Mouse (Mus musculus) stomach, postnatal 0 days (tissue): Measurements from ENCODE around the gene Gm45208. TPM values are rescaled to one million over a fixed set of nuclear protein-coding genes. Genes with fewer than 3 reads are reported as not detected.
"Not testable (repeated sequence)": the region's sequence is repeated elsewhere in the genome, so short reads cannot be mapped to it uniquely, and the experiment has no call there.

ENCODE experiments used
- ATAC-seq: fragments of 200-750 bp; cut with Nextera tagmentation; 2 replicates; pipeline ENCODE4 v1.8.0; 2017; ENCODE audit not compliant: low FRiP score, low TSS enrichment
- DNase-seq: peaks from one replicate; pipeline ENCODE4 v3.0.0-alpha.2; 2016; ENCODE audit warnings: low spot score
- H3K27ac ChIP-seq: fragments of 300-500 bp; sonication (generic); replicated peaks from 2 replicates; pipeline ENCODE4 v1.5.1; 2014; ENCODE audit warnings: mild to moderate bottlenecking, control low read depth
- H3K27me3 ChIP-seq: fragments of 300-500 bp; sonication (generic); 2 replicates; pipeline ENCODE4 v1.6.1; 2014; ENCODE audit warnings: low read length; ENCODE audit not compliant: control insufficient read depth, insufficient read depth
- H3K36me3 ChIP-seq: fragments of 300-500 bp; sonication (generic); 2 replicates; pipeline ENCODE4 v1.6.1; 2014; ENCODE audit warnings: low read length, mixed read lengths; ENCODE audit not compliant: control insufficient read depth, insufficient read depth
- H3K4me1 ChIP-seq: fragments of 300-500 bp; sonication (generic); replicated peaks from 2 replicates; pipeline ENCODE4 v1.6.1; 2014; ENCODE audit warnings: antibody characterized with exemption; ENCODE audit not compliant: control insufficient read depth, insufficient read depth
- H3K4me2 ChIP-seq: fragments of 300-500 bp; sonication (generic); replicated peaks from 2 replicates; pipeline ENCODE4 v1.6.1; 2014; ENCODE audit warnings: low read depth, mild to moderate bottlenecking, control low read depth, moderate library complexity
- H3K4me3 ChIP-seq: fragments of 300-500 bp; sonication (generic); 2 replicates; pipeline ENCODE4 v1.5.1; 2014; ENCODE audit warnings: low read depth, low read length, control low read depth
- H3K9ac ChIP-seq: fragments of 300-500 bp; sonication (generic); 2 replicates; pipeline ENCODE4 v1.6.1; 2014; ENCODE audit warnings: mild to moderate bottlenecking, low read length, control low read depth, mixed read lengths
- H3K9me3 ChIP-seq: fragments of 300-500 bp; sonication (generic); 2 replicates; pipeline ENCODE4 v1.6.1; 2016; ENCODE audit warnings: low read length; ENCODE audit not compliant: control insufficient read depth
- CTCF ChIP-seq: IDR thresholded peaks from 2 replicates; pipeline ENCODE4 v1.5.1; 2016; ENCODE audit warnings: antibody characterized with exemption, low read depth, mild to moderate bottlenecking, moderate library complexity
- EP300 ChIP-seq: optimal IDR thresholded peaks from 2 replicates; pipeline ENCODE3; 2016; ENCODE audit warnings: antibody characterized with exemption
- WGBS: fragments of 180-500 bp; shearing (Covaris S2); extraction: QIAGEN DNeasy Blood & Tissue Kit; methylation state at CpG from one replicate; pipeline ENCODE4 v1.1.7; 2014; 5-methylcytosine and 5-hydroxymethylcytosine counted together
- polyA plus RNA-seq: library from polyadenylated mRNA; unstranded; fragments of >200 nt; fragmentation: Nextera tagmentation; extraction: Ambion mirVana; gene quantifications from 2 replicates; pipeline ENCODE4 v1.2.1, GENCODE M21; 2015

Gm45208 gene
- polyA plus RNA-seq, 1 experiment from 2014 or later: not detected

GRCm38 (mm10) chrX:7743470-7743869 is 21.4 kb downstream of the Gm45208 start:
- Histone ChIP-seq H3K4me2 (no peak overlapping the region), H3K27me3 (no peaks in the 10 kb centered on the region), H3K36me3 (no peaks in the 10 kb centered on the region), H3K9me3 (no peaks in the 10 kb centered on the region), H3K4me1 (no peaks in the 10 kb centered on the region), H3K27ac (no peak overlapping the region), H3K4me3 (no peak overlapping the region), H3K9ac (no peak overlapping the region)
- TF ChIP-seq CTCF (peak; percentile 49), EP300 (no peak)
- no peak for ATAC-seq
- WGBS: 52% methylated on average over 5 of the region's 5 CpGs
- no peak for DNase-seq

- H3K4me1 ChIP-seq: no peaks in the 10 kb centered on the region
- no peaks in the 10 kb centered on the region for H3K36me3 ChIP-seq
- TF ChIP-seq CTCF (no peak), EP300 (no peak)
- no peak overlapping the region for H3K4me3 ChIP-seq
- H3K27ac ChIP-seq: no peak overlapping the region
- DNase-seq (no peak), ATAC-seq (no peak)
- 53% methylated on average over 1 of the region's 1 CpGs for WGBS
- no peak overlapping the region for H3K9ac ChIP-seq
- no peak overlapping the region for H3K4me2 ChIP-seq
- no peaks in the 10 kb centered on the region for H3K9me3 ChIP-seq
- no peaks in the 10 kb centered on the region for H3K27me3 ChIP-seq
Observed at GRCm38 (mm10) chrX:7744940-7745339, 22.9 kb downstream of the Gm45208 start.

GRCm38 (mm10) chrX:7745429-7745828 is 23.4 kb downstream of the Gm45208 start:
- no peak overlapping the region for H3K9ac ChIP-seq
- TF ChIP-seq CTCF: no peak
- TF ChIP-seq EP300: no peak
- no peak overlapping the region for H3K4me2 ChIP-seq
- no peak for ATAC-seq
- no peaks in the 10 kb centered on the region for H3K4me1 ChIP-seq
- 80% methylated on average over 8 of the region's 8 CpGs for WGBS
- no peaks in the 10 kb centered on the region for H3K9me3 ChIP-seq
- no peaks in the 10 kb centered on the region for H3K36me3 ChIP-seq
- no peak overlapping the region for H3K27ac ChIP-seq
- DNase-seq: no peak
- no peaks in the 10 kb centered on the region for H3K27me3 ChIP-seq
- no peak overlapping the region for H3K4me3 ChIP-seq

GRCm38 (mm10) chrX:7750432-7751116 is 28.5 kb downstream of the Gm45208 start, which contains the start of gene Ccdc120:
Ccdc120 (minus strand) TSS chrX:7750905.
- H3K27ac ChIP-seq: no peak within 1 kb of the TSS
- peak within 1 kb of the TSS; percentile 64 for H3K9ac ChIP-seq
- no peak for TF ChIP-seq CTCF
- no peak for TF ChIP-seq EP300
- H3K4me2 ChIP-seq: peak within 1 kb of the TSS; percentile 62
- H3K4me1 ChIP-seq: no peaks in the 10 kb centered on the region
- H3K9me3 ChIP-seq: no peaks in the 10 kb centered on the region
- H3K4me3 ChIP-seq: peak within 1 kb of the TSS; percentile 54
- no peaks in the 10 kb centered on the region for H3K27me3 ChIP-seq
- DNase-seq: peak; percentile 68
- H3K36me3 ChIP-seq: no peaks in the 10 kb centered on the region
- peak; percentile 65 for ATAC-seq
- 10% methylated on average over 31 of the region's 56 CpGs for WGBS

GRCm38 (mm10) chrX:7753627-7754026 is 31.6 kb downstream of the Gm45208 start:
- not testable (repeated sequence) for H3K27me3 ChIP-seq, H3K27ac ChIP-seq, H3K4me3 ChIP-seq, H3K9me3 ChIP-seq, H3K4me1 ChIP-seq, H3K36me3 ChIP-seq, H3K9ac ChIP-seq, H3K4me2 ChIP-seq
- DNase-seq: peak; percentile 12
- ATAC-seq: 0 out of 2 replicates have a peak, but pooled peaks have one; percentile 51
- TF ChIP-seq CTCF: peak; percentile 59
- WGBS: 13% methylated on average over 3 of the region's 3 CpGs

- 0 out of 2 replicates have a peak, but pooled peaks have one; percentile 4 for TF ChIP-seq CTCF
- no peak for TF ChIP-seq EP300
- peak within 1 kb of the TSS; percentile 54 for H3K4me3 ChIP-seq
- no peaks in the 10 kb centered on the region for H3K4me1 ChIP-seq
- H3K27me3 ChIP-seq: no peaks in the 10 kb centered on the region
- H3K9ac ChIP-seq: peak within 1 kb of the TSS; percentile 71
- H3K36me3 ChIP-seq: no peaks in the 10 kb centered on the region
- peak within 1 kb of the TSS; percentile 89 for H3K27ac ChIP-seq
- ATAC-seq (peak; percentile 98), DNase-seq (peak; percentile 92)
- H3K9me3 ChIP-seq: no peaks in the 10 kb centered on the region
- H3K4me2 ChIP-seq: peak within 1 kb of the TSS; percentile 61
- WGBS: 22% methylated on average over 35 of the region's 38 CpGs
Observed at GRCm38 (mm10) chrX:7762137-7762920, 40.3 kb downstream of the Gm45208 start, which contains the start of gene Tfe3. Tfe3 (plus strand) TSS chrX:7762560.
